Mouse (Mus musculus): ENCODE data around the gene Hs2st1. TPM values are rescaled to one million over a fixed set of nuclear protein-coding genes. Genes with fewer than 3 reads are reported as not detected.
A peak's percentile ranks its signal among the peaks of the same experiment; 100 is the strongest.

The Hs2st1 gene
- total RNA-seq, 2 experiments from 2014 or later = 57.2 to 65.1 TPM

- intact Hi-C loops (cut with DNase I) = no loop called here
- no peak for DNase-seq (ENCODE audit: low spot score in 2 of 2)
These were observed 99.1 kb downstream of the Hs2st1 start for GRCm38 (mm10) chr3:144470901-144471300.

- DNase-seq (ENCODE audit: low spot score in 2 of 2) = no peak
- intact Hi-C loops (cut with DNase I) = no loop called here
These were observed 102.5 kb downstream of the Hs2st1 start for GRCm38 (mm10) chr3:144467521-144467920.

GRCm38 (mm10) chr3:144466108-144466678, 103.8 kb downstream of the Hs2st1 start:
- DNase-seq (ENCODE audit: low spot score in 2 of 2) = no peak
- intact Hi-C loops (cut with DNase I) = no loop called here

- DNase-seq (ENCODE audit: low spot score in 2 of 2) = no peak
- intact Hi-C loops (cut with DNase I) = no loop called here
These were observed 107.3 kb downstream of the Hs2st1 start for GRCm38 (mm10) chr3:144462679-144463078.

GRCm38 (mm10) chr3:144460183-144460788, 109.7 kb downstream of the Hs2st1 start:
- no peak for DNase-seq (ENCODE audit: low spot score in 2 of 2)
- intact Hi-C loops (cut with DNase I) = no loop called here

- intact Hi-C loops (cut with DNase I) = no loop called here
- DNase-seq (ENCODE audit: low spot score in 2 of 2) = no peak
These were observed 110.7 kb downstream of the Hs2st1 start for GRCm38 (mm10) chr3:144459285-144459697.

GRCm38 (mm10) chr3:144453701-144454430, 116.1 kb downstream of the Hs2st1 start:
- peak; percentile 73 to 78 for DNase-seq (ENCODE audit: low spot score in 2 of 2)
- intact Hi-C loops (cut with DNase I) = loop anchor here (1.0 to 5.0 kb wide), 2 partner anchors 163 to 268 kb away; partner anchors contain the start of gene Sh3glb1

GRCm38 (mm10) chr3:144448977-144449376, 121.0 kb downstream of the Hs2st1 start:
- intact Hi-C loops (cut with DNase I) = no loop called here
- no peak for DNase-seq (ENCODE audit: low spot score in 2 of 2)

GRCm38 (mm10) chr3:144447917-144448316, 122.1 kb downstream of the Hs2st1 start:
- DNase-seq (ENCODE audit: low spot score in 2 of 2) = no peak
- intact Hi-C loops (cut with DNase I) = no loop called here

GRCm38 (mm10) chr3:144446081-144446634, 123.8 kb downstream of the Hs2st1 start:
- DNase-seq (ENCODE audit: low spot score in 2 of 2) = no peak
- intact Hi-C loops (cut with DNase I) = no loop called here

GRCm38 (mm10) chr3:144437871-144438398, 132.0 kb downstream of the Hs2st1 start:
- intact Hi-C loops (cut with DNase I) = no loop called here
- DNase-seq (ENCODE audit: low spot score in 2 of 2) = no peak

GRCm38 (mm10) chr3:144436076-144436475, 133.9 kb downstream of the Hs2st1 start:
- DNase-seq (ENCODE audit: low spot score in 2 of 2) = no peak
- intact Hi-C loops (cut with DNase I) = no loop called here

GRCm38 (mm10) chr3:144435281-144435680, 134.7 kb downstream of the Hs2st1 start:
- intact Hi-C loops (cut with DNase I) = no loop called here
- no peak for DNase-seq (ENCODE audit: low spot score in 2 of 2)

- no peak for DNase-seq (ENCODE audit: low spot score in 2 of 2)
- intact Hi-C loops (cut with DNase I) = no loop called here
These were observed 135.7 kb downstream of the Hs2st1 start for GRCm38 (mm10) chr3:144434276-144434675.

- intact Hi-C loops (cut with DNase I) = no loop called here
These were observed 136.9 kb downstream of the Hs2st1 start for GRCm38 (mm10) chr3:144433039-144433438.

GRCm38 (mm10) chr3:144432143-144432577, 137.8 kb downstream of the Hs2st1 start:
- no peak for DNase-seq (ENCODE audit: low spot score in 2 of 2)
- intact Hi-C loops (cut with DNase I) = no loop called here

More at GRCm38 (mm10) chr3:144433039-144433438, 136.9 kb downstream of the Hs2st1 start:
- no peak for DNase-seq (ENCODE audit: low spot score in 2 of 2)

GRCm38 (mm10) chr3:144428514-144429431, 141.2 kb downstream of the Hs2st1 start:
- intact Hi-C loops (cut with DNase I) = no loop called here
- no peak for DNase-seq (ENCODE audit: low spot score in 2 of 2)

- intact Hi-C loops (cut with DNase I) = no loop called here
- peak; percentile 72 to 77 for DNase-seq (ENCODE audit: low spot score in 2 of 2)
These were observed 144.9 kb downstream of the Hs2st1 start for GRCm38 (mm10) chr3:144425041-144425448.
